Mouse (Mus musculus): ENCODE data around the gene Traf3ip3. TPM values are rescaled to one million over a fixed set of nuclear protein-coding genes. Genes with fewer than 3 reads are reported as not detected.

Traf3ip3 gene
- polyA plus RNA-seq, 1 experiment from 2014 or later, result 4.5 TPM

GRCm38 (mm10) chr1:193230531-193230930 is 29.0 kb upstream of the Traf3ip3 start:
- Histone ChIP-seq H3K36me3 (no peaks in the 10 kb centered on the region), H3K9ac (replicated peaks) (no peak overlapping the region), H3K27ac (no peak overlapping the region), H3K4me3 (replicated peaks) (no peak overlapping the region), H3K9me3 (no peaks in the 10 kb centered on the region), H3K4me1 (replicated peaks) (peaks cover 11% of the 10 kb centered on the region), H3K27me3 (no peaks in the 10 kb centered on the region), H3K4me2 (no peak overlapping the region)
- 74% methylated on average over 3 of the region's 3 CpGs for WGBS
- no peak for ATAC-seq (ENCODE audit: insufficient number of reproducible peaks, insufficient read depth, low FRiP score, low TSS enrichment, low read depth)

DNA sequence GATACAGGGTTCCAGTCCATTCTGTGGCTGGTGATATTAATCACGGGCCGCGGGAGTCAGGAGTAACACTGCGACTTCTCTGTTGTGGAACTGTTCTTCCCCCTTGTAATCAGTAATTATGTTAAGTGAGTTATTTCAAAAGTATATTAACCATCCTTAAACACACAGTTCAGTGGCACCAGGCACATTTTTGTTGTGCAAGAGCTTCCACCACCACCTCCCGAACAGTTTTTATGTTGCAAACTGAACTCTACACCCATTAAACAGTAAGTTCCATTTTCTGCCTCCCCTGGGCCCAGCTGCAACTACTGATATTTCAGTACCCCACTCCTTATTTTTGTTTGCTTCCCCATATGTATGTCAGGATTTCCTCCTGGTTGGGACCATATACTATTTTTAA is 28.1 kb upstream of the Traf3ip3 start:
- peaks cover 11% of the 10 kb centered on the region for H3K4me1 ChIP-seq (replicated peaks)
- no peaks in the 10 kb centered on the region for H3K9me3 ChIP-seq
- no peak overlapping the region for H3K4me2 ChIP-seq
- no peak overlapping the region for H3K4me3 ChIP-seq (replicated peaks)
- H3K27me3 ChIP-seq, result no peaks in the 10 kb centered on the region
- no peak overlapping the region for H3K9ac ChIP-seq (replicated peaks)
- no peak for ATAC-seq (ENCODE audit: insufficient number of reproducible peaks, insufficient read depth, low FRiP score, low TSS enrichment, low read depth)
- 90% methylated on average over 5 of the region's 5 CpGs for WGBS
- H3K36me3 ChIP-seq, result no peaks in the 10 kb centered on the region
- H3K27ac ChIP-seq, result no peak overlapping the region

DNA sequence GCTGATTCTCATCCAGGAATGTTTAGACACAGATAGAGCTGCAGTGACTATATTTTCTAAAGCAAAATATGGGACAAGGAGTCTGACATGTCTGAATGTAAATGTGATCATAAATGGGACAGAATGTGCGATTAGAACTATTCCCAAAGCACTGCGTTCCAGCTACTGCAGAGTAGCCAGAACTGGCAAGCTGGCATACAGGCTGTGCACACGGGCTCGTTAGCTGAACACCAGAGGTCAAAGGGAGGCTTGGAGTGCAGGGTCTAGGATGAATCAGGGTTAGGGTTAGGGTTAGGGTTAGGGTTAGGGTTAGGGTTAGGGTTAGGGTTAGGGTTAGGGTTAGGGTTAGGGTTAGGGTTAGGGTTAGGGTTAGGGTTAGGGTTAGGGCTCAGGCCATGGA is 26.0 kb upstream of the Traf3ip3 start:
- 61% methylated on average over 4 of the region's 4 CpGs for WGBS

GRCm38 (mm10) chr1:193226724-193227522 is 25.4 kb upstream of the Traf3ip3 start:
- WGBS, result 17% methylated on average over 7 of the region's 7 CpGs
- Histone ChIP-seq H3K4me3 (replicated peaks) (no peak overlapping the region), H3K36me3 (no peaks in the 10 kb centered on the region), H3K9ac (replicated peaks) (no peak overlapping the region), H3K27ac (no peak overlapping the region), H3K9me3 (no peaks in the 10 kb centered on the region), H3K4me2 (no peak overlapping the region), H3K4me1 (replicated peaks) (peaks cover 11% of the 10 kb centered on the region), H3K27me3 (no peaks in the 10 kb centered on the region)
- no peak for ATAC-seq (ENCODE audit: insufficient number of reproducible peaks, insufficient read depth, low FRiP score, low TSS enrichment, low read depth)

More for the DNA sequence above, 26.0 kb upstream of the Traf3ip3 start:
- ATAC-seq (ENCODE audit: insufficient number of reproducible peaks, insufficient read depth, low FRiP score, low TSS enrichment, low read depth), result no peak
- no peaks in the 10 kb centered on the region for H3K9me3 ChIP-seq
- no peak overlapping the region for H3K4me3 ChIP-seq (replicated peaks)
- no peak overlapping the region for H3K27ac ChIP-seq
- no peak overlapping the region for H3K4me2 ChIP-seq
- no peak overlapping the region for H3K9ac ChIP-seq (replicated peaks)
- no peaks in the 10 kb centered on the region for H3K27me3 ChIP-seq
- no peaks in the 10 kb centered on the region for H3K36me3 ChIP-seq
- H3K4me1 ChIP-seq (replicated peaks), result peaks cover 11% of the 10 kb centered on the region

- H3K36me3 ChIP-seq, result no peaks in the 10 kb centered on the region
- H3K9ac ChIP-seq (replicated peaks), result no peak overlapping the region
- peaks cover 11% of the 10 kb centered on the region for H3K4me1 ChIP-seq (replicated peaks)
- no peak for ATAC-seq (ENCODE audit: insufficient number of reproducible peaks, insufficient read depth, low FRiP score, low TSS enrichment, low read depth)
- no peaks in the 10 kb centered on the region for H3K9me3 ChIP-seq
- H3K27me3 ChIP-seq, result no peaks in the 10 kb centered on the region
- H3K27ac ChIP-seq, result no peak overlapping the region
- 81% methylated on average over 4 of the region's 4 CpGs for WGBS
- no peak overlapping the region for H3K4me3 ChIP-seq (replicated peaks)
- H3K4me2 ChIP-seq, result no peak overlapping the region
Observed at GRCm38 (mm10) chr1:193226114-193226513, 24.6 kb upstream of the Traf3ip3 start.

DNA sequence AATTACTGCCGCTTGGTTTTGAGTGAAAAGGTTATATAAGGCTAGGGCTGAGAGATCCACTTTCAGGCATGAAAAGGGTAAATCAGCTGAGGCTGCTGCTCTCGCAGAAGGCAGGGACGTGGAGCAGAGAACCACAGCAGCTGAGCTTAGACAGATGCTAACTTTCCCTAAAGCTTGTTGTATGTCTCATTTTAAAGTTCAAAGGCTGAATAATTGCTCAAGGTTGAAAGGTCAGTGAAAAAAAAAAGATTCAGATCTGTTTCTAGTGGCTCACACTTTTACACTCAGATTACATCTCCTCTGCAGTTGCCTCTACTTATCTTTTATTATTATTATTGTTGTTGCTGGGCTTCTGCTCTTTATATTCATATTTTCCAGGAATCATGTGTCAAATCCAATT is 24.0 kb upstream of the Traf3ip3 start:
- no peak for ATAC-seq (ENCODE audit: insufficient number of reproducible peaks, insufficient read depth, low FRiP score, low TSS enrichment, low read depth)

DNA sequence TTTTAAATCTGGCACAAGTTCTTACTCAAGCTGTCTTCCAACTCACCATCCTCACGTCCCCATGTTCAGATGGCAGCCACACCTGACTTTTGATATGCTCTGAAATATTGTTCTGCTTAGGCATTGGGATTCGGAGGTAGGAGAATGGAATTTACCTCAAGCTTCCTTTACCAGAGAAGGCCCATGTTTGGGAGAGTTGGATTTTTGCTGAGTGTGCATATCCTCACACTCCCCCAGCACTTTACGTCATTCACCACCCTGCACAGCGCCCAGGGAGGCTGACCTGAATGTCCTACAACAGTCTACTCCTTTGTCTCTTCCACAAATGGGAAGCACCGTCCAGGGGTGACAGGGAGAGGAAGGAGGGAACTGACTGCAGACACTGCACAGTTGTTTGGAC is 18.9 kb upstream of the Traf3ip3 start:
- H3K4me2 ChIP-seq, result no peak overlapping the region
- no peak overlapping the region for H3K9ac ChIP-seq (replicated peaks)
- H3K36me3 ChIP-seq, result no peaks in the 10 kb centered on the region
- 75% methylated on average over 5 of the region's 5 CpGs for WGBS
- no peaks in the 10 kb centered on the region for H3K27me3 ChIP-seq
- no peak for ATAC-seq (ENCODE audit: insufficient number of reproducible peaks, insufficient read depth, low FRiP score, low TSS enrichment, low read depth)
- no peak overlapping the region for H3K27ac ChIP-seq
- no peaks in the 10 kb centered on the region for H3K9me3 ChIP-seq
- no peak overlapping the region for H3K4me3 ChIP-seq (replicated peaks)
- H3K4me1 ChIP-seq (replicated peaks), result no peaks in the 10 kb centered on the region; the same call in 1 of the 2 replicates

More for the DNA sequence above, 24.0 kb upstream of the Traf3ip3 start:
- Histone ChIP-seq H3K4me1 (replicated peaks) (peaks cover 11% of the 10 kb centered on the region), H3K4me2 (no peak overlapping the region), H3K27me3 (no peaks in the 10 kb centered on the region), H3K9me3 (no peaks in the 10 kb centered on the region), H3K36me3 (no peaks in the 10 kb centered on the region), H3K27ac (peak overlapping the region; percentile 19; the same call in 1 of the 2 replicates), H3K4me3 (replicated peaks) (no peak overlapping the region), H3K9ac (replicated peaks) (no peak overlapping the region)
- WGBS, result 13% methylated on average over 3 of the region's 3 CpGs

DNA sequence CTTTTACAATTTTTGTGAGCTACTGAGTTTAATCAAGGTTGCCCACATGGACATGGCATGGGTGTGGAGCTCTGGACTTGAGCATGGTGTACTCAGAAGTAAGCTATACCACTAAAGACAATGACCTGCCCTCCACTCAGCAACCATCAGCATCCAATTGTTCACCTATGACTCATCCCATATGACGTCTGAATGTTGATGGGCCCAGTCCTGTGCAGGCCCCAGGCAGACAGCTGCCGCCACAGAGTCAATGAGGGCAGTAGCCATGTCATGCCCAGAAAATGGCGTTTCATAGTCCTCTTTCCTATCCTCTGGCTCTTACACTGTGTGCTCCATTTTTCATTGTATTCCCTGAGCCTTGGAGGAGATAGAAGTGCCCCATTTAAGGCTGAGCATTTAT is 14.5 kb upstream of the Traf3ip3 start:
- H3K4me1 ChIP-seq (replicated peaks), result no peaks in the 10 kb centered on the region
- no peaks in the 10 kb centered on the region for H3K36me3 ChIP-seq
- 79% methylated on average over 3 of the region's 3 CpGs for WGBS
- no peak overlapping the region for H3K27ac ChIP-seq
- no peak overlapping the region for H3K4me3 ChIP-seq (replicated peaks)
- no peak for ATAC-seq (ENCODE audit: insufficient number of reproducible peaks, insufficient read depth, low FRiP score, low TSS enrichment, low read depth)
- no peaks in the 10 kb centered on the region for H3K9me3 ChIP-seq
- H3K27me3 ChIP-seq, result no peaks in the 10 kb centered on the region
- no peak overlapping the region for H3K4me2 ChIP-seq
- no peak overlapping the region for H3K9ac ChIP-seq (replicated peaks)

DNA sequence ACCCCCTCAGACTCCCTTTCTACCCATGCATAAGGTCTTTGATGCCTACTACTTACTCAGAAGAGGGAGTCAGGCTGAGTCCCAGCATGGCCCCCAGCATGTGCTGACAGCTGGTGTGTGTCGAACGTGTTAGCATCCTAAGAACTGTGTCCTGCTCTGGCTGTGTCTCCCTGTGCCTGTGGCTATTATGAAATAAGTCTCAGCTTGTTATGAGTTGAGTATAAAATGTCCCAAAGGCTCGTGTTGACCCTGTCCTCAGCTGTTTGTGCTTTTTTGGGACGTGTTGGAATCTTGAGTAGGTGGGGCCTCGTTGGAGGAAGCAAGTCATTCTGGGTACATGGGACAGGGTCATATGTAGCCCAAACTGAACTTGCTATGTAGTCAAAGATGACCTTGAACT is 12.6 kb upstream of the Traf3ip3 start:
- ATAC-seq (ENCODE audit: insufficient number of reproducible peaks, insufficient read depth, low FRiP score, low TSS enrichment, low read depth), result no peak
- WGBS, result 74% methylated on average over 5 of the region's 5 CpGs

DNA sequence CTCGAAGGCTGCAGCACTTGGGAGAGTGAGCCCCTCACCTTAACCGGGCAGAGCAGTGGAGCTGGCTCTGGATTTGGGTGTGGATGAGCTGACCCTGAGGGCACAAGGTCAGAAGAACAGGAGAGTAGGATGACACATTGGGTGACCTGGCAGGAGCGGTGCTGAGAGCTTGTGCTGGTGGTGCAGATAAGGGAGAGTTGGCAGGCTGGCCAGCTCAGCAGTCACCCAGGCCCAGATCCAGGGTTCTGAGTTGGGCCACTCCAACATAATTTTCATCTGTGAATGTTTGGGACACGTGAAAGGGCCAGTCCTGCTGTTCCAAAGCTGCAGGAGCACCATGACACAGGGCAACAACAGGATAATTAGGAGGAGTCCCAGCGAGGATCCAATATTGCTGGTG is 9.9 kb upstream of the Traf3ip3 start:
- Histone ChIP-seq H3K4me3 (replicated peaks) (no peak overlapping the region), H3K36me3 (no peaks in the 10 kb centered on the region), H3K27ac (no peak overlapping the region), H3K27me3 (no peaks in the 10 kb centered on the region), H3K9me3 (no peaks in the 10 kb centered on the region), H3K9ac (replicated peaks) (no peak overlapping the region), H3K4me2 (no peak overlapping the region), H3K4me1 (replicated peaks) (no peaks in the 10 kb centered on the region)
- ATAC-seq (ENCODE audit: insufficient number of reproducible peaks, insufficient read depth, low FRiP score, low TSS enrichment, low read depth), result no peak
- 73% methylated on average over 5 of the region's 5 CpGs for WGBS

More for the DNA sequence above, 12.6 kb upstream of the Traf3ip3 start:
- H3K27ac ChIP-seq, result no peak overlapping the region
- H3K27me3 ChIP-seq, result no peaks in the 10 kb centered on the region
- no peak overlapping the region for H3K4me3 ChIP-seq (replicated peaks)
- H3K4me1 ChIP-seq (replicated peaks), result no peaks in the 10 kb centered on the region
- no peaks in the 10 kb centered on the region for H3K9me3 ChIP-seq
- H3K4me2 ChIP-seq, result no peak overlapping the region
- no peak overlapping the region for H3K9ac ChIP-seq (replicated peaks)
- H3K36me3 ChIP-seq, result no peaks in the 10 kb centered on the region

GRCm38 (mm10) chr1:193208178-193208577 is 6.7 kb upstream of the Traf3ip3 start:
- no peaks in the 10 kb centered on the region for H3K36me3 ChIP-seq
- no peaks in the 10 kb centered on the region for H3K27me3 ChIP-seq
- no peaks in the 10 kb centered on the region for H3K4me1 ChIP-seq (replicated peaks)
- no peak overlapping the region for H3K27ac ChIP-seq
- WGBS, result 47% methylated on average over 2 of the region's 2 CpGs
- no peak overlapping the region for H3K4me2 ChIP-seq
- no peaks in the 10 kb centered on the region for H3K9me3 ChIP-seq
- ATAC-seq (ENCODE audit: insufficient number of reproducible peaks, insufficient read depth, low FRiP score, low TSS enrichment, low read depth), result no peak
- H3K9ac ChIP-seq (replicated peaks), result no peak overlapping the region
- H3K4me3 ChIP-seq (replicated peaks), result no peak overlapping the region

GRCm38 (mm10) chr1:193207503-193207902 is 6.0 kb upstream of the Traf3ip3 start, which contains the start of gene Lamb3:
TSS of gene Lamb3 (plus strand) at chr1:193207699.
- ATAC-seq (ENCODE audit: insufficient number of reproducible peaks, insufficient read depth, low FRiP score, low TSS enrichment, low read depth), result no peak
- H3K36me3 ChIP-seq, result no peaks in the 10 kb centered on the region
- H3K27ac ChIP-seq, result no peak within 1 kb of the TSS
- no peaks in the 10 kb centered on the region for H3K9me3 ChIP-seq
- no peak within 1 kb of the TSS for H3K9ac ChIP-seq (replicated peaks)
- H3K4me3 ChIP-seq (replicated peaks), result no peak within 1 kb of the TSS
- 85% methylated on average over 3 of the region's 3 CpGs for WGBS
- H3K4me2 ChIP-seq, result no peak within 1 kb of the TSS
- H3K4me1 ChIP-seq (replicated peaks), result no peaks in the 10 kb centered on the region
- H3K27me3 ChIP-seq, result no peaks in the 10 kb centered on the region

Data from limb, embryonic 12.5 days (tissue).